Mouse (Mus musculus) heart, embryonic 14.5 days (tissue): ENCODE measurements around the gene Lmo4. TPM values are rescaled to one million over a fixed set of nuclear protein-coding genes. Genes with fewer than 3 reads are reported as not detected.

ENCODE experiments used
- ATAC-seq: fragments of 200-750 bp; cut with Nextera tagmentation; 2 replicates; pipeline ENCODE4 v1.8.0; 2017; ENCODE audit warnings: low read depth, moderate TSS enrichment; ENCODE audit not compliant: insufficient number of reproducible peaks, insufficient read depth, low FRiP score
- H3K27ac ChIP-seq, 2 experiments: fragments of 200-500 bp in 1 of 2; fragments of 300-500 bp in 1 of 2; sonication (generic) in 1 of 2; replicated peaks in 1 of 2; 2 replicates each; pipeline ENCODE4 v1.5.1; 2012 to 2014; ENCODE audit warnings: low read depth in 2 of 2, low read length in 2 of 2, control low read depth in 1 of 2, mild to moderate bottlenecking in 1 of 2, mixed read lengths in 1 of 2; ENCODE audit not compliant: control insufficient read depth in 1 of 2, insufficient read depth in 1 of 2
- H3K27me3 ChIP-seq: fragments of 300-500 bp; sonication (generic); 2 replicates; pipeline ENCODE4 v1.6.1; 2014; ENCODE audit warnings: mild to moderate bottlenecking, low read length, control low read depth; ENCODE audit not compliant: control insufficient read depth, insufficient read depth
- H3K36me3 ChIP-seq: fragments of 300-500 bp; sonication (generic); 2 replicates; pipeline ENCODE4 v1.6.1; 2014; ENCODE audit warnings: mild to moderate bottlenecking, control low read depth, low read length, mixed read lengths; ENCODE audit not compliant: control insufficient read depth, insufficient read depth
- H3K4me1 ChIP-seq, 2 experiments: fragments of 200-500 bp in 1 of 2; fragments of 300-500 bp in 1 of 2; sonication (generic) in 1 of 2; 2 replicates each; pipeline ENCODE4 v1.6.1; 2012 to 2014; ENCODE audit warnings: low read length in 2 of 2, control low read depth in 1 of 2, mixed read lengths in 1 of 2; ENCODE audit not compliant: control insufficient read depth in 2 of 2, insufficient read depth in 2 of 2
- H3K4me2 ChIP-seq: fragments of 300-500 bp; sonication (generic); 2 replicates; pipeline ENCODE4 v1.6.1; 2014; ENCODE audit warnings: mild to moderate bottlenecking, low read length
- H3K4me3 ChIP-seq, 2 experiments: fragments of 200-500 bp in 1 of 2; fragments of 300-500 bp in 1 of 2; sonication (generic) in 1 of 2; 2 replicates each; pipeline ENCODE4 v1.5.1; 2012 to 2014; ENCODE audit warnings: low read length in 2 of 2, mild to moderate bottlenecking in 2 of 2, control low read depth in 1 of 2, low read depth in 1 of 2, moderate library complexity in 1 of 2; ENCODE audit not compliant: control insufficient read depth in 1 of 2, insufficient read depth in 1 of 2
- H3K9ac ChIP-seq: fragments of 300-500 bp; sonication (generic); 2 replicates; pipeline ENCODE4 v1.6.1; 2014; ENCODE audit warnings: mild to moderate bottlenecking, low read length
- H3K9me3 ChIP-seq: fragments of 300-500 bp; sonication (generic); 2 replicates; pipeline ENCODE4 v1.6.1; 2016; ENCODE audit warnings: low read length, control low read depth; ENCODE audit not compliant: control insufficient read depth
- WGBS: fragments of 180-500 bp; shearing (Covaris S2); extraction: QIAGEN DNeasy Blood & Tissue Kit; methylation state at CpG from one replicate; pipeline ENCODE4 v1.1.7; 2014; 5-methylcytosine and 5-hydroxymethylcytosine counted together
- polyA plus RNA-seq: library from polyadenylated mRNA; unstranded; fragments of >200 nt; fragmentation: Nextera tagmentation; extraction: Ambion mirVana; gene quantifications from 2 replicates; pipeline ENCODE4 v1.2.1, GENCODE M21; 2014

The Lmo4 gene
- polyA plus RNA-seq, 1 experiment from 2014 or later: 45.2 TPM

- Histone ChIP-seq H3K36me3 (no peaks in the 10 kb centered on the region), H3K27ac (peak overlapping the region in 1 of 2 experiments; percentile 42; a peak in 1 of 4 replicates), H3K9ac (peak overlapping the region; percentile 12; the same call in 1 of the 2 replicates), H3K27me3 (no peaks in the 10 kb centered on the region), H3K4me1 (peaks cover 14 to 18% of the 10 kb centered on the region in 2 experiments; a peak in 3 of 4 replicates), H3K4me2 (peak overlapping the region; percentile 41), H3K4me3 (no peak overlapping the region), H3K9me3 (no peaks in the 10 kb centered on the region)
- WGBS: 47% methylated on average over 11 of the region's 11 CpGs
- no peak for ATAC-seq
Observed at GRCm38 (mm10) chr3:144232347-144233008, 27.5 kb upstream of the Lmo4 start.

GRCm38 (mm10) chr3:144231931-144232330 lies 26.9 kb upstream of the Lmo4 start:
- Histone ChIP-seq H3K27me3 (no peaks in the 10 kb centered on the region), H3K9me3 (no peaks in the 10 kb centered on the region), H3K36me3 (no peaks in the 10 kb centered on the region), H3K4me1 (peaks cover 14 to 18% of the 10 kb centered on the region in 2 experiments; a peak in 3 of 4 replicates), H3K27ac (no peak overlapping the region), H3K9ac (no peak overlapping the region), H3K4me2 (no peak overlapping the region), H3K4me3 (no peak overlapping the region)
- ATAC-seq: no peak
- 70% methylated on average over 6 of the region's 6 CpGs for WGBS

GRCm38 (mm10) chr3:144231419-144231818 lies 26.4 kb upstream of the Lmo4 start:
- Histone ChIP-seq H3K9me3 (no peaks in the 10 kb centered on the region), H3K4me3 (no peak overlapping the region), H3K9ac (no peak overlapping the region), H3K4me1 (peaks cover 14 to 18% of the 10 kb centered on the region in 2 experiments; a peak in 3 of 4 replicates), H3K4me2 (no peak overlapping the region), H3K27ac (no peak overlapping the region), H3K27me3 (no peaks in the 10 kb centered on the region), H3K36me3 (no peaks in the 10 kb centered on the region)
- 52% methylated on average over 7 of the region's 7 CpGs for whole genome bisulfite sequencing
- ATAC-seq: no peak

- 37% methylated on average over 9 of the region's 9 CpGs for WGBS
Observed at GRCm38 (mm10) chr3:144230016-144230415, 25.0 kb upstream of the Lmo4 start.

GRCm38 (mm10) chr3:144229312-144229711 lies 24.3 kb upstream of the Lmo4 start:
- H3K9ac ChIP-seq: no peak overlapping the region
- H3K27me3 ChIP-seq: no peaks in the 10 kb centered on the region
- H3K4me2 ChIP-seq: no peak overlapping the region
- no peak overlapping the region for H3K27ac ChIP-seq
- H3K36me3 ChIP-seq: no peaks in the 10 kb centered on the region
- H3K9me3 ChIP-seq: no peaks in the 10 kb centered on the region
- H3K4me3 ChIP-seq: no peak overlapping the region
- no peak for ATAC-seq
- 75% methylated on average over 7 of the region's 7 CpGs for WGBS
- H3K4me1 ChIP-seq: peaks cover 12 to 18% of the 10 kb centered on the region in 2 experiments; a peak in 3 of 4 replicates

More at GRCm38 (mm10) chr3:144230016-144230415, 25.0 kb upstream of the Lmo4 start:
- no peak for ATAC-seq
- H3K36me3 ChIP-seq: no peaks in the 10 kb centered on the region
- H3K4me1 ChIP-seq: peaks cover 14 to 18% of the 10 kb centered on the region in 2 experiments; a peak in 3 of 4 replicates
- H3K27ac ChIP-seq: no peak overlapping the region
- no peak overlapping the region for H3K4me2 ChIP-seq
- H3K9ac ChIP-seq: no peak overlapping the region
- H3K27me3 ChIP-seq: no peaks in the 10 kb centered on the region
- no peaks in the 10 kb centered on the region for H3K9me3 ChIP-seq
- H3K4me3 ChIP-seq: no peak overlapping the region

GRCm38 (mm10) chr3:144225456-144226240 lies 20.6 kb upstream of the Lmo4 start:
- H3K27ac ChIP-seq: no peak overlapping the region
- H3K9me3 ChIP-seq: no peaks in the 10 kb centered on the region
- no peak overlapping the region for H3K4me3 ChIP-seq
- H3K4me2 ChIP-seq: no peak overlapping the region
- WGBS: 58% methylated on average over 9 of the region's 9 CpGs
- H3K36me3 ChIP-seq: no peaks in the 10 kb centered on the region
- H3K4me1 ChIP-seq: peaks cover 0 to 4% of the 10 kb centered on the region in 2 experiments; a peak in 2 of 4 replicates
- H3K9ac ChIP-seq: no peak overlapping the region
- no peak for ATAC-seq
- H3K27me3 ChIP-seq: no peaks in the 10 kb centered on the region

GRCm38 (mm10) chr3:144224594-144224993 lies 19.6 kb upstream of the Lmo4 start:
- no peak overlapping the region for H3K4me2 ChIP-seq
- no peak overlapping the region for H3K4me3 ChIP-seq
- H3K4me1 ChIP-seq: peaks cover 0 to under 1% of the 10 kb centered on the region in 2 experiments; a peak in 2 of 4 replicates
- ATAC-seq: no peak
- no peak overlapping the region for H3K27ac ChIP-seq
- H3K9me3 ChIP-seq: no peaks in the 10 kb centered on the region
- no peak overlapping the region for H3K9ac ChIP-seq
- 84% methylated on average over 7 of the region's 7 CpGs for WGBS
- H3K36me3 ChIP-seq: no peaks in the 10 kb centered on the region
- H3K27me3 ChIP-seq: no peaks in the 10 kb centered on the region
